Mouse (Mus musculus): ENCODE measurements around the gene Slc38a6.

Gene Slc38a6

DNA sequence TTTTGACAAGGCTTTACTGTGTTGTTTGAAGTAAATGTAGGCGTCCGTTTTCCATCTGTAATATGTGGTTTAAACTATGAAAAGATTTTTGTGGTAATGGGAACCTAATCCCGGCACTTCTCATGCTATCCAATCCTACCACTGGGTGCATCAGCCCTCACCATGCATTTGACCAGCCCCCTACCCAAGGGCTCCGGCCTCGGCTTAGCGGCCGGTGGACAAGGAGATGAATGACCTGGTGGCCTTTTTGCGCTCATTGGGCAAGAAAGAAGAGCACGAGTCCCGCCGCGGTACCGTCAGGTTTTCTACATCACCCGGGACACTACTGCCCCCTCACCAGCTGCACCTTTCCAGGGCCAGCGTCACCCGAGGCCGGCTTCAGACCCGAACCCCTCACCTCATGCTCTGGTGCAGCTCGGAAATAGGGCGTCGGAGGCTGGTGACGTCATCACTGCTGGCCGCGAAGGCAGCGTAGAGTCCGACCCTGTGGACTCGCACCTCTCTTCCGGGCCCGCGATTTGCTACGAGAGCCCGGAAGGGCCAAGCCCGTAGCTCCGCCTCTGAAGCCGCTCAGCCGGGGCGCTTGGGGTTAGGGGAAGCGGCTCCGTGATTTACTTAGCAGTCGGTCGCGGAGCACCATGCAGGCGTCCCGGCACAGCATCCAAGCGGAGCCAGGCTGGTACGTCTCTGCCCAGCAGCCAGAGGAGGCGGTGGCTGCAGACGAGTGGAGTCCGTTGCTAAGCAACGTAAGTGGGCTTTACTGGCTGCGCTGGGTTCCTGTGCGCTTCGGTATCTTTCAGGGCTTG, at the start of gene Slc38a6, which contains the start of gene Trmt5:
Gene Slc38a6, plus strand, starts transcription at position 493 of the 806 bp plus-strand sequence.
Gene Trmt5, minus strand, starts transcription at position 424 of the 806 bp plus-strand sequence.
- peak; percentile 79 to 91 for DNase-seq (ENCODE audit: low spot score in 2 of 2)

DNA sequence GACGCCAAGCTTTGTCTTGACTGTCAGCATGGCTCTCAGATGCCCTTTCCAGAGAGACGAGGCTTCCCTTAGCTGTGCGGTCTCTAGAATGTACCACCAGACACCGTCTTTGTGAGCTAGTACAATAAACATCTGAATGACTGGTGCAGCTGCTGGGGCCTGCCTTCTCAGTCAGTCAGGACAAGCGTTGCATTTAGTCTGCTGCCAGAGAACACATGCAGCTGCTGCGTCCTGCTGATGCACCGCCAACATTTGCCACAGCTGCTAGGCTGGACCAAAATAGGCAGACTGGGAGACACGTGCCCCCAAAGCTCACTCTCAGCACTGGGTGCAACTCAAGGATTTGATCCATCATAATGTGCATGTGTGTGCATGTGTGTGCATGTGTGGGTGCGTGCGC, 44.6 kb upstream of the Slc38a6 start:
- no peak for DNase-seq (ENCODE audit: low spot score in 2 of 2)

DNA sequence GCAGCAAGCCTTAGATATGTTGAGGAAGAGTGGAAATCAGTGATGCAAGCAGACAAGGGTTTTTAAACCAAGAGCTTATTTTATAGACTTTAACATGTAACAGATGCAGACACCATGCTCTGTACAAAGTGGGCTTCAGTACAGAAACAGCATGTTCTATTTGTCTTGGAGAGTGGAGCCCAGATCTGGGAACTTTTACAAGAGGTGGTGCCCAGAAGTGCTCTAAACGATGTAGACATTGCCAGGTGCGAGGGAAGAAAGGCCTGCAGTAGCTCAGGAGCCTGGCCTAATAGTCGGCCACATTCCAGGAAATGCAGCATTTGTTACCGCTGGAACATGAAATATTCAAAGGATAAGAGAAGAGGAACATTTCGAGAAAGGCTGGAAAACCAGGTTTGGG, 40.9 kb upstream of the Slc38a6 start:
- DNase-seq (ENCODE audit: low spot score in 2 of 2) = no peak

DNA sequence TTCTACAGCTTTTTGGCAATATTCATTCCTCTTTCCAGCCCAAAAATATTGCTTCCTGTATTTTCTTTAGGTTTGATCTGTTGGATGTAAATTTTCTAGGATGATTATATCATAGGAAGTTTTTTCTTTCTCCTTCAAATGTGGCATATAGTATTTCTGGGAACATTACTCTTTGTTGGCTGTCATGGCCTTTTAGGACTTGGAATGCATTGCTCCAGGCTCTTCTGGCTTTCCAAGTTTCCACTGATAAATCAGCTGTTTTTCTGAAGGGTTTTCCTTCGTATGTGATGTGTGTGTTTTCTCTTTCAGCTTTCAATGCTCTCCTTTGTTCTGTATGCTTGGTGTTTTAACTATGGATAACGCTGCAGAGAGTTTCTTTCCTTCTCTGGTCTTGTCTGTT, 31.6 kb upstream of the Slc38a6 start:
- no peak for DNase-seq (ENCODE audit: low spot score in 2 of 2)

DNA sequence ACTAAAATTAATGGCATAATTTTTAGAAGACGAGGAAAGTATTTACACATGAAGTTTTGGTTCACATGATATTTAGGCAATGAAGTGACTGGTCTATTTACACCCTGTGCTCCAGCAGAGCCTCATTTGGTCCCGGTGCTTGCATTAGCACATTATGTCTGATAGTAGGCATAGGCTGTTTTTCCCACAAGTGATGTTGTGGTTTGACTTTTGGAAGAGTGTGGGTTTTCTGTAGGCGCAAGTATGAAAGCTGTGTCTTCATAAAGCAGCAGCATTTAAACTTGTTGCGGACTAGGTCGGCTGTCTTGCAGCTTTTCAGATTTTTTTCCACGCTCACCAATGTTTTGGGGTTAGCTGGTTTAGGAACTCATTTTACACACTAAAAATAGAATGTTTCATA, 27.3 kb upstream of the Slc38a6 start:
- no peak for DNase-seq (ENCODE audit: low spot score in 2 of 2)

DNA sequence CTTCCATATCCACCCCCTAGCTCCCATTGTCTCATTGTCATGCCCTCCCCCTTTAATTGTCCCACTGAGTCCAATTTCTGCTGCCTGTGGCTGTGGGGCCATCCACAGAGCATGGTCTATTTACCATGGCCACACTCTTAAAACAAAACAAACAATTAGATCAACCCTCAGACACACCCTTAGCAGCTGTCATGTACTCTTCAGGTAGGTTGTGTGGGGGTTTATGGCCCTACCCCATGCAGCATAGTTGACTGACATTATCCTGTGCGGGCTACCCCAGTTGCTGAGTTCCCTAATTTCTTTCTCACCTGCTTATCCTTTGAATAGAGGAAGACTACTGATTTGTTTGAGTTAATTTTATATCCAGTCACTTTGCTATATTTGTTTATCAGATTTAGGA, 26.2 kb upstream of the Slc38a6 start:
- DNase-seq (ENCODE audit: low spot score in 2 of 2) = no peak

DNA sequence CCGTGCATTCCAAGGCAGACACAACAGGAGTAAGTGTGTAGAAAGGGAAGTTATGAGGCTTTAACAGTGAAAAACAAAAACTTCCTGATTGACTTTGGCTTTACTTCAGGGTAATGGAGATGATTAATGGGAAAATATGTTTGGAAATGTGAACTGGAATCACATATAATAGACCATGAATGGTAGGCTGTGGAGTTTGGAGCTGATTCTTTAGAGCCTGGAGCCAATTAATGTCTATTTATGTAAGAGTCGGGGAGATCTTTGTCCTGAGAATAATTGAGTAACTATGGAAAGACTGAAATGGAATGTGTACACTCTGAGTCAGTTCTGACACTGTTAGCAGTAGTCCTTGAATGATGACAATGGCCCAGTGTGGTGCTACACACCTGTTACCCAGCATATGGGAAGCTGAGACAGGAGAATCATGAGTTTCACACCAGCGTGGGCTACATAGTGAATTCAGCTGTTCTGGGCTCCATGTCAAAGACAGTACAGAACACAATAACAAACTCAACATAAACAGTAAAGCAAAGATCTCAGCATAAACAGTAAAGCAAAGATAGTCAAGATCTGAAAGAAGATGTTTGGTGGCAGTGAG, 21.1 kb upstream of the Slc38a6 start:
- DNase-seq (ENCODE audit: low spot score in 2 of 2) = no peak

DNA sequence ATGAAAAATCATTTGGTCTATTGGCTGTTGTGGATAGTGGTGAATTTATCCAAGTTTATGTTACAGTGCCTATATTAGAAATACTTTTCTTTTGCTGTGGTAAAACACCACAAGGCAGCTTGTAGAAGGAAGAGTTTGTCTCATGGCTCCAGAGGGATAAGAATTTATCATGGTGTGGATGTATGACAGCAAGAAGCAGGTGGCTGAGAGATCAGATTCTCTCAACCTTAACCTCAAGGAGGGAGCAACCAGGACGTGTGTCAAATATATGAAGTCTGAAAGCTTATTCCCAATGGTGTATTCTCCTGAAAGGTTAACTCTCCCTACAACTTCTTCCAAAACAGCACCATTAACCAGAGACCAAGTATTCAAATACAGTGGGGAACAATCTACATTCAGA, 20.0 kb upstream of the Slc38a6 start:
- DNase-seq (ENCODE audit: low spot score in 2 of 2) = no peak

DNA sequence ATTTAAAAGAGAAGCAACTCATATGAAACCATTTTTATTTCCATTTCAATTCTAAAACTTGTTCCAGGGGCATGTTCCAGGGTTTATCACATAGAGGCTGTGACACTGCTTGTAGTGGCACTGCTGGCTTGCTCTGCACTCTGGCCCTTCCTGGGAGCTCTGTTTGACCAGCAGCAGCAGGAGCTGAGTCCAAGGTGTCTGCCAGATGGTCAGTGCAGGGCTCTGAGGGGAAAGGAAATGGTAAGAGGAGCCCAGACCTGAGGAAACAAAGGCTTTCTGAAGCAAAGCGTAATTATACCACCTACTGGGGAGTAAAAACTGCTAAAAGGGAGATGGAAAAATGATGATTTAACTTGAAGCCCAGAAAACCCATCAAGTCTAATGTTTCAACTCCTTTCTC, 18.1 kb upstream of the Slc38a6 start:
- DNase-seq (ENCODE audit: low spot score in 2 of 2) = no peak

DNA sequence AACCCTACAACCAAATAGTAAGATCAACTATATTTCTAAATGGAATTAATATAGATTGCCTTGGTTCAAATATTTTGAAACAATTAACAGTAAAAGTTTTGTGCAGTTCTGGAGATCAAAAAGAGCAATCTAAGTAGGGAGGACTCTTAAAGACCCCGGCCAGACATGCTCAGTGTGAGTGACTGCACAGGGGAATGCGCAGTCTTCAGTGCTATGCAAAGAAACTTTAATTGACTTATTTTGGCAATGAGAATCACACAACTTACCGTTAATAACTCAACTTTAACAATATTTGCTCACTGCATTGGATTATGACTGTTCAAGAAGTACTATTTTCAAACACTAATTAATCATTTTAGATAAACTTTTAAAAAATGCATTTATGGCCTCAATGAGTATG, 17.0 kb upstream of the Slc38a6 start:
- no peak for DNase-seq (ENCODE audit: low spot score in 2 of 2)

DNA sequence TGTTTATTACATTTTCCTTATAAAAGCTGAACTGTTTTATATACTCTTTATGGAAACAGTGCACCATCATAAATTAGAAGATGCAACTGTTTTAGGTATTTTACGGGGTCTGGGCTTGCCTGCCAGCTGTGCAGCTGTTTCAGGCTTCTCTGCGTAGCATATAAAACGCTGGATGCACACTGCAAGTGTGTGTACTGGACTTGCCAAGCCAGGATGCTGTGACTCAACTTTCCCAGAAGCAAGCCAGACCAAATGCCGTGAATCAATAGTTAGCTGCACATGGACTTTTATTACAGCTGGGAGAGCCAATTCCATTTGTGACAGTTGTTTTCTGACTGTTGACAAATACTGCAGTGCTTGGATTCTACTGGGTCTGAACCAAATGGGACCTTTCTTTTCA, 16.6 kb upstream of the Slc38a6 start:
- DNase-seq (ENCODE audit: low spot score in 2 of 2) = no peak

DNA sequence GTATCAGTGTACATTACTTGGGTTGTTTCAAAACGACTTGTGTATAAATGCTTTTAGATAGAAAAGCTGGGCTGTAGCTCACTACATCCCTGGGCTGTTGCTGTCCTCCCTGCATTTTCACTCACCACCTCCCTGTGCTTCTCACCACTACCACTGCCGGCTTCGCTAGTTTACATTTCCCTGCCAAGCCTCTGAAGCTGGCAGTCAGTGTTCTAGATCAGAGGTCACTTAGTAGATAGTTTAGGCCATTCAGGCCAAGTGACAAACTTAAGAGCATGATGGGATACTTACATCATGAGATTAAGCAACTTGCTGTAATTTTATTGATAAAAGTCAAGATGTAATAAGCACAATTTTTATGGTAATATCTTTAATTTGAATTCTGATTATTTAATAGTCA, 11.7 kb upstream of the Slc38a6 start:
- no peak for DNase-seq (ENCODE audit: low spot score in 2 of 2)

DNA sequence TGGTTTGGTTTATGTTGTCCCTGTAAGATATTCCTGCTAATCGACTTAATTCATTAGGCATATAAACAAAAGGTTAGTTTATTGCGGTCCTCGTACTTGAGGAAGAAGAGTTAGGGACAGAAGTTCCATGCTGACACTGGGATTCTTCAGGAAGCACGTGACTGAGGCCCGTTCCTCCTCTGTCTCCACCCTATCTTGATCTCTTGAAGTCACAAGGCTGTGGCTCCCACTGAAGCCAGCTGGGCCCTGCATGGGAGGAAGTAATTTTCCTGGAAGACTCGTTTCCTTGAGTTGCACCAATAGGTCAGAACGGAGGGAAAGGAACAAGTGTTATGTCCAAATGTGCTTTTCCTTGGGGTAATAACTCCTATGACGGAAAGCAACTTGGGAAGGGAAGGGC, 1.0 kb downstream of the Slc38a6 start:
- no peak for DNase-seq (ENCODE audit: low spot score in 2 of 2)

DNA sequence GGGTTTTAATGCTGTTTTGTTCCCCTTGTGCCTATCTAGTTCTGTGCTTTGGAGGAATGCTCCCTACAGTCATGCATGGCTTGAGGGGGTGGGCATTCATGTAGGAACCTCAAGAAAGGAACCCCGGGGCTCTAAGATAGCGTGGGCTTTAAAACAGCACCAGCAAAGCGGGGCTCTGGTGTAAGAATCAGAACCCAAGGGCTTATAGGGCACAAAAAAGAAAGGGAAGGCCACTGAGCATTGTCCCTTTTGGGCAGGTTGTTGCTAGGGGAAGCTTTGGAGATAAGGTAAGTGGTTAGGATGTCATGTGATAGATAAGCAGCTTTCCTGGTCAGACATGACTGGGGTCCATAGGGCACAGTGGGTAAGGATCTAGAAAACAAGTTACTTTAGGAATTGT, 2.0 kb downstream of the Slc38a6 start:
- DNase-seq (ENCODE audit: low spot score in 2 of 2) = no peak

DNA sequence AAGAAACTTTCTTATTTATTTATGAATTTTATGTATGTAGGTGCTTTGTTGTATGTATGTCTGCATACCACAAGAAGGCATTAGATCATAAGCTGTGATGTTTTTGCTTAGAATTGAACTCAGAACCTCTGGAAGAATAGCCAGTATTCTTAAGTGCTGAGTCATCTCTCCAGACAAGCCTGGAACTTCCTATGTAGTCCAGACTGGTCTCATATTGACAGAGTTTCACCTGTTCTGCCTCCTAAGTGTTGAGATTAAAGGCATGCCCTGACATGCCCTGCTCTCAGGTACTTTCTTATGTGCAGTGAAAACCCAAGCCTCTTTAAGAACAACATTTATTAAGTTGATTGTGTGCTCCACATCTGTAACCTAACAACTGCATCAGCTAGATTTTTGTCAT, 8.3 kb downstream of the Slc38a6 start:
- no peak for DNase-seq (ENCODE audit: low spot score in 2 of 2)

DNA sequence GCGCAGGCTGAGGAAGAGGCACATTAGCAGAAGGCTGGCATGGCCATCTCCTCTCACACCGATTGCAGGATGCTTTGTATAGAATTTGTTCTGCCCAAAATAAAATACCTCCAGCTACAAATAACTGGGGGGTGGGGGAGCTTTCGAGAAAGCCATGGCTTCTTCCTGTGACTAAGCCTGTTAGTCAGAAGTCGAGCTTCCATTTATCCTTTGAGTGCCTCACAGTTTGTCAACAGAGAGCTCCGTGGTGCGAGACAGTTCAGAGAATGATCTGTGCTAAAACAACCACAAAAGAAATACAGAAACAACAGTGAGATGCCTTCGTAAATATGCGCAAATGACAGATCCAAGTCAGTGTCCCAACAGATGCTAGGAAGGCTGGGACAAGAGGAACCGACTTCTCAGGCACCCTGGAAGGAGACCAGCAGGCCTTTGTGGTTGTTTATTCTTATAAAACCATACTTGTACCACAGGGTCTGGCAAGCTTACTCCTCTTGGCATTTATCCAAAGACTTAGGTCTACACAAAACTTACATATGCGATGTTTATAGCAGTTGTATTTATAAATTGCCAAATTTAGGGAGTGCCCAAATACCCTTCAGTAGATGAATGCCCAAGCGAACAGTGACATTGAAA, 9.0 kb downstream of the Slc38a6 start:
- DNase-seq (ENCODE audit: low spot score in 2 of 2) = no peak

DNA sequence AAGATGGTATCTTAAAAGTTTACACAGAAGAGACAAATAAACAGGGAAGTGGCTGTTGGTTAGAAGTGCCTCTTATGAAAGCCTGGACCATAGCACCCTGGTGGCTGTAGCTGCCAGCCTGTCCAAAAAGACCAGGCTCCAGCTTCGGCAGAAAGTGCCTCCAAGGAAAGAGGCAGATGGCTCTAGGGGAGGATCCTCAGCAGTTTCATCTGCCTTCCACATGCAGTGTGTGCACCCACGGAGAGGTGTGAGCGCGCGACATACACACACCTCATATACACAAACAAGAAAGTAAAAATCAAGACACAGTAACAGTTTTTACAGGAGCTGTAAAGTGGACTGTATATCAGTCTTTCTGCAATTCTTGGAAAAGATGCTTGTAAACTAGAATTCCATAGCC, 12.0 kb downstream of the Slc38a6 start:
- DNase-seq (ENCODE audit: low spot score in 2 of 2) = no peak

DNA sequence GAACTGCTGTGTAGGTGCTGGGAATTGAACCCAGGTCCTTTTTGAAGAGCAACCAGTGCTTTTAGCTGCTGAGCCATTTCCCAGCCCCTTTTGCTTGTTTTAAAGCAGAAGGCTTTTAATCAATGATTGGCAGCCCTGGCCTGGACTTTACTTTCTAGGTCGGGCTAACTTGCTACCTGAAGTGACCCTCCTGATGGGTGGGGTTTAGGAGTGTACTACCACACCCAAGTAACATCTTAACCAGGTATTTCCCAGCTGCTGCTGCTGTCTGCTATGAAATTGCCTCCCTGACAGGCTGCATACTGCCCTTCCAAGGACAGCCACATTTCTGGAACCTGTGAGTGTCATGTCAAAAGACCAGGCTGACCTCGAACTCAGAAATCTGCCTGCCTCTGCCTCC, 14.0 kb downstream of the Slc38a6 start:
- DNase-seq (ENCODE audit: low spot score in 2 of 2) = no peak

DNA sequence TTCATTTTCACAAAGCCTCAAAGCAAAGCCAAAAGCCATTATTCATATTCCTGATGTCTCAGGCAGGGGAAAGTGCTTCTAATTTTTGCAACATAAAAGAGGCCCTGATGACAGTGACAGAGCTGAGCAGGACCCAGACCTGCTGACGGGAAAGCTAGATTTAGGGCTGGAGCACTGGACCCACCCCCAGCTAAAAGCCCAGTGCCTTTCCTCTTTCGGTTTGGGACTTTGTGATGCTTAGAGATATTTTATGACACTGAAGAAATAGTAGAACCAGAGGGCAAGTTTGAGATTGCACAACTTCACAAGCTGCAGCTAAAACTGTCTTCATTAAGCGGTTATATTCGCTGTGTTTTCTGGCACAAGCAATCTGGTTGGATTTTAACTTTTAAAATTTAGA, 18.1 kb downstream of the Slc38a6 start:
- DNase-seq (ENCODE audit: low spot score in 2 of 2) = no peak

DNA sequence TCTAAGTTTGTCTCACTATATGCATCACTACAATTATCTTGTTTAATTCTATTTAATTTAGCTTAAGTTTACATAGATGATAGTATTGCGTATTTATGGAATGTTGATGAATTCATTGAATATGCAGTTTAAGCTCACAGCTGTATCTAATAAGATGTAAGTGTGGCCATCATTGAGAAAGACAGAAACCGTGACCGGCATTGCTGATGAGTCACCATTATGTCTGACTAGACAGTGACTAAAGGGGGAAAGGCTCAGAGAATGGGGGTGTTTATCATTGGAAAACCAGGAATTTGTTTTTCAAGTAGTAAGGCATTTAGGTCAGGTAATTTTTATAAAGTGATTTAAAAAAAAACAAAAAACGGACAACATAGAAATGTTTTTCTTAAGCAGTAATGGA, 21.2 kb downstream of the Slc38a6 start:
- no peak for DNase-seq (ENCODE audit: low spot score in 2 of 2)

DNA sequence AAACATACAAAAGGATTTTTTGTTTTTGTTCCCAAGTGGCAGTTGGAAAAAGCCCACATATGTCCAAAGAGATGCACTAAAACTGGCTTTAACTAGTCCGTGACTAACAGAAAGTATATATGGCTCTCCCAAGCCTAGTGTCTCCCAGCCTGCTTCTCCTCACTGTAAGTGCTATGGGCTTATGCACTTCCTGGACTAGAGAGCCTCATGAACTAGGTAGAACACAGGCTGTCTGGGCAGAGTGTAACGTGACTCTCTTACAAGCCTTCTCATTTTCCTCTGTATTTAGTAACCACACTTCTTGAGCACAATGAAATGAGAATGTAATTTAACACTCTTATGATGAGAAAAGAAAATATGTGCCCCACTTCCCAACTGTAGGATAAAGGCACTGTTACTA, 22.1 kb downstream of the Slc38a6 start:
- no peak for DNase-seq (ENCODE audit: low spot score in 2 of 2)

DNA sequence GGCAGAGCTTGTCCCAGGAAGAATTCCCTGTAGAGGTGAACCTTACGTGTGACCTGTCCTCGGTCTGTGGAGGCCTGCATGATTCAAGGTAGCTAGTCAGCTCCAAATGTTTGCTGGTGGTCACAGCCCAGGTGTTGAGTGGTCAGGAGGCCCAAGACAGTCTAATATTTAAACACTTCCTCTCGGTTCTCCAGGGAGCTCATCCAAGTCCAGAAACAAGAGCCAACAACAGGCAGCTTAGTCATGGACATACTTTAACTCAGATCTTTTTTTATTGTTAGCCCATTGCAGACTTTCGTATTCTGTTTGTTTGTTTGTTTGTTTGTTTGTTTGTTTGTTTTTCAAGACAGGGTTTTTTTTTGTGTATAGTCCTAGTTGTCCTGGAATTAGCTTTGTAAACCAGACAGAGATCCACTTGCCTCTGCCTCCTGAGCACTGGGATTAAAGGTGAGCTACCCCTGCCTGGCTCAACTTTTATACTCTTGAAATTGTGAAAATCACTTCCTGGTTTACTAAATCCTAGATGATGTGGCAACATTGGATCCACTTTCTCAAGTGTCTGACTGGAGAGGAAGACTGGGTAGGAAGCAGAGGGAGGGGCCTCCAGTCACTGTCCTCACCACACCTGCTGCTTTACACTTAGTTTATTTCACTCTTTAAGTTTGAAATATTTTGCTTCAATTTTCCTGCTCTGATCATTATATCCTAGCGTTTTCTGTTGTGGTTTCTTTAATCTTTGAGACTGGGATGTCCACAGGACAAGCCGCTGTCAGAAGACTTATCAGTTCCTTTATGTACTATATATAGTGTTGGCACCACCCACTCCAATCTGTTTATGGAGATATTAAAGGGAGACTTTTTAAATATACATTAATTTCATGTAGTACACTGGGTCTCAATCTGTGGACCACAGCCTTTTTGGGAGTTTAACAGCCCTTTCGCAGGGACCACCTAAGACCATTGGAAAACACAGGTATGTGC, 31.4 kb downstream of the Slc38a6 start:
- DNase-seq (ENCODE audit: low spot score in 2 of 2) = no peak
